Mouse (Mus musculus): ENCODE measurements around the gene Alkbh7. TPM values are rescaled to one million over a fixed set of nuclear protein-coding genes. Genes with fewer than 3 reads are reported as not detected.
A peak's percentile ranks its signal among the peaks of the same experiment; 100 is the strongest.

Alkbh7 gene
- polyA plus RNA-seq, 1 experiment = not detected

DNA sequence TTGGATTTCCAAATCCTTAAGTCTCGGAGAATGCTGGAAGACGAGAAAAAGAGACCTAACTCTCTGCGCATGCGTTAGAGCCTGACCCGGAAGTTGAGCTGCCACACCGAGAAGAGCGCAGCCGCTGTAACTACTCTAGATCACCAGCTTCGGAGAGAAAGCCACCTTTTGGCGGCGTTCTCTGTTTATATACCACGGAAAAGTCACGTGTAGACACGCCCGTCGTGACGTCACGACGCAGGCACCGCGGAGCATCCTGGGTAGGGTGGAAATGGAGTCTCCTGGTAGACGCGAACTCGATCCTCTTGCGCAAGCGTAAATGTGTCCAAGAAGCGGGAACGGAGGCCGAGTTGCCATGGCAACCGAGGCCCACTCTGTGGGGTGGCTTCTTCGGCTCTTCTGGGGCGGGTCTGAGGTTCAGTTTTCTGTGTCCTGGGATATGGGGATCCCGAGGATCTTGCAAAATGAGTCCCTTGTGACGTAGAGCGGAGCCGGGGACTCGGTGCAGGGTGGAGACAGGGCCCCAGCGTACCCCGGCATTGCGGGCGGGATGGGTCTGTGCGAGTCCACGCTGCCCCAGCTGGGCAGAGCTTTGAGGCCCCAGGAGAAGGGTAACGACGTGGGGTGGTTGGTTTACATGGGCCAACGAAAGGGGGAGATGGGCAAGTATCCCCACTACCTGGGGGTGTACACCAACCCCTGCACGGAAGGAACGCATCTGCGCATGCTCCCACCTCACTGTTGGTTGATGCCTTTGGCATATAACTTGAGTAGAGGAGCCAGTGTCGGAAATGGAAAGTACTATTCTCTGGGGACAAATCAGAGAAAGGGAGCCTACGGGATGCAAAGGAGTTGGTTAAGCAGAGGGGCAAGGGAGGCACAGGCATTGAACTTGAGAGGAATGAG is 14.3 kb downstream of the Alkbh7 start, which contains the start of the genes Gtf2f1 and Gm17949:
Gene Gtf2f1, minus strand, starts transcription at position 53 of the 906 bp plus-strand sequence.
Gene Gm17949, plus strand, starts transcription at position 234 of the 906 bp plus-strand sequence.
- peak within 1 kb of the TSS; percentile 83 for H3K4me3 ChIP-seq (ENCODE audit: insufficient read depth, low read depth, low read length)
- peak within 1 kb of the TSS; percentile 98 for H3K27ac ChIP-seq (ENCODE audit: insufficient read depth, low read depth, low read length)
- H3K4me1 ChIP-seq (ENCODE audit: control insufficient read depth, insufficient read depth, low read length) = peaks cover 11% of the 10 kb centered on the region
- TF ChIP-seq POLR2A (IDR thresholded peaks at IDR 0.05; ENCODE audit: insufficient read depth, low read depth, low read length) = peak; percentile 98
- no peak for TF ChIP-seq CTCF (IDR thresholded peaks at IDR 0.05; ENCODE audit: insufficient read depth, low read depth, low read length)
- WGBS = under 1% methylated on average over 51 of the region's 51 CpGs

DNA sequence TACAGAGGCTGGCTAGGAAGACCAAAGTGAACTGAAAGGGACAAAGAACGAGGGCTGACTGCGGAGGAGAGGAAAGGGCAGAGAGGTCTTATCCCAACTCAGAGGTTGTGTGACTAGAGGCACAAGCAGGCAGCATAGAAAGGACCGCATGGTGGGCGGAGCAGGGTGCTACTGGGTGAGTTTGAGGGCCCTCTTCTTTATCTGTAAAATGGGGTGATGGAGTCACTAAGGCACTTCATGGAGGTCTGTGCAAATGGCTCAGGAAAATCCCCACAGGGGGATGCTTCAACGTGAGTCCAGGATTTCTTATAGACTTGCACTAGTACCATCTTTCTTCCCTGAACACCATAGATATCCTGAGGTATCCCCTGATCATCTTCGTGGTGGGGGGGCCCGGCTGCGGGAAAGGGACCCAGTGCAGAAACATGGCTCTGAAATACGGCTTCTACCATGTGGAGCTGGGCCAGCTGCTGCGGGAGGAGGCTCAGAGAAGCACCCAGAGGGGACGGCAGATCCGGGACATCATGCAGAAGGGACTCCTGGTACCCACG is 15.2 kb downstream of the Alkbh7 start:
- TF ChIP-seq CTCF (IDR thresholded peaks at IDR 0.05; ENCODE audit: insufficient read depth, low read depth, low read length) (no peak), POLR2A (IDR thresholded peaks at IDR 0.05; ENCODE audit: insufficient read depth, low read depth, low read length) (no peak)
- Histone ChIP-seq H3K27ac (ENCODE audit: insufficient read depth, low read depth, low read length) (peak overlapping the region; percentile 98), H3K4me1 (ENCODE audit: control insufficient read depth, insufficient read depth, low read length) (peaks cover 11% of the 10 kb centered on the region), H3K4me3 (ENCODE audit: insufficient read depth, low read depth, low read length) (peak overlapping the region; percentile 83)
- 70% methylated on average over 13 of the region's 13 CpGs for WGBS

DNA sequence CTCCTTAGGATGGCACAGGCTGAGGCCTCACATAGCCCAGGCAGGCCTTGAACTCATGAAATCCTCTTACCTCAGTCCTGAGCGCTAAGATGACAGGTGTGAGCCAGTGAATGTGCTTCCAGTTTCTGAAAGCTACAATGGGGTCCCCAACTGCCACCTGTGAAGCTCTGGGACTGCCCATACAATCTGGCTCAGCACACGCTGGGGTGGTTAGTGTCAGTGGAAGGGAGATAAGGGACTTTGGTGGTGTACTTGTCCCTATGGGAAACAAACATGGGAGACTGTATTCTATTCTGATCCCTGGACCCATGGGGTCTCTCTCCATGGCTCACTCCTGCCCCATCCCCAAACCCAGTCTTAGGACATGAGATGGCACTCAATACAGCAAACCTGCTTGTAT is 22.6 kb downstream of the Alkbh7 start:
- TF ChIP-seq CTCF (IDR thresholded peaks at IDR 0.05; ENCODE audit: insufficient read depth, low read depth, low read length) = no peak
- no peak for TF ChIP-seq POLR2A (IDR thresholded peaks at IDR 0.05; ENCODE audit: insufficient read depth, low read depth, low read length)
- 85% methylated on average over 2 of the region's 2 CpGs for WGBS
- H3K27ac ChIP-seq (ENCODE audit: insufficient read depth, low read depth, low read length) = no peak overlapping the region

DNA sequence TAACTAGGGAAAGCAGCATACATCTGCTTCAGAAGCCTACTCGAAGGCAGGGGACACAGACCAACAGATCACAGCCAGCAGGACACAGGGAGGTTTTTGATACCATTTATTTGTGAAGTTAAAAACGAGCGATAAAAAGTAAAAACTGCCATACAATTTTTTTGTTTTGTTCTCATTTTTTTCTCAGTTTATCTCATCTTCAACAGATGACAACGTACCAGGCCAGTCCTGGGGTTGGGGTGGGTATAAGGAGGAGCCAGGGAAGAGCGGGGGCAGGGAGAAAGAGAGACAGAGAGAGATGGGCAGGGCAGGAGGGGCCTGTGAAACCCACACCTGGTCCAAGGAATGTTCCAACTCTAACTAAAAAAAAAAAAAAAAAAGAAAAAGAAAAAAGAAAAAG is 23.8 kb downstream of the Alkbh7 start:
- TF ChIP-seq CTCF (IDR thresholded peaks at IDR 0.05; ENCODE audit: insufficient read depth, low read depth, low read length) (no peak), POLR2A (IDR thresholded peaks at IDR 0.05; ENCODE audit: insufficient read depth, low read depth, low read length) (no peak)
- 91% methylated on average over 5 of the region's 5 CpGs for WGBS

More for the DNA sequence above, 22.6 kb downstream of the Alkbh7 start:
- Histone ChIP-seq H3K4me3 (ENCODE audit: insufficient read depth, low read depth, low read length) (no peak overlapping the region), H3K4me1 (ENCODE audit: control insufficient read depth, insufficient read depth, low read length) (no peaks in the 10 kb centered on the region)

DNA sequence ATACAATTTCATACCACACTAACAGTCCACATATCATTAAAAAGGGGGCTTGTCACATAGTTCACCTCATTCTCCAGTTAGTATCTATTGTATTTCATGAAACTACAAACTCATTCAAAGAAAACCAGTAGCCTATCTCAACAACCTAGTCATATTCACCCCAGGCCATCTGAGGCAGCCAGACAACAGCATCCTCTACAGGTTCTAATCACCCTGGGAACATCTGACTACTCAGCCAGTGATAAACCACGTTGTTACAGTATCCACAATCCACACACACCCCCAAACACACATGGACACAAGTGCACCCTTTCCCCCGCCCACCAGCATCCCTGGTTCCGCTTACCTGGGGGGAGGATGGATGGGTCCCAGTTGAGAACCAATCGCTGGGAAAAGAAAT is 30.3 kb downstream of the Alkbh7 start:
- Histone ChIP-seq H3K4me1 (ENCODE audit: control insufficient read depth, insufficient read depth, low read length) (peaks cover 8% of the 10 kb centered on the region), H3K27ac (ENCODE audit: insufficient read depth, low read depth, low read length) (no peak overlapping the region), H3K4me3 (ENCODE audit: insufficient read depth, low read depth, low read length) (no peak overlapping the region)
- WGBS = 78% methylated on average over 4 of the region's 4 CpGs
- TF ChIP-seq CTCF (IDR thresholded peaks at IDR 0.05; ENCODE audit: insufficient read depth, low read depth, low read length) (no peak), POLR2A (IDR thresholded peaks at IDR 0.05; ENCODE audit: insufficient read depth, low read depth, low read length) (no peak)

More for the DNA sequence above, 23.8 kb downstream of the Alkbh7 start:
- no peak overlapping the region for H3K27ac ChIP-seq (ENCODE audit: insufficient read depth, low read depth, low read length)
- no peak overlapping the region for H3K4me3 ChIP-seq (ENCODE audit: insufficient read depth, low read depth, low read length)
- no peaks in the 10 kb centered on the region; the same call in 1 of the 2 replicates for H3K4me1 ChIP-seq (ENCODE audit: control insufficient read depth, insufficient read depth, low read length)

DNA sequence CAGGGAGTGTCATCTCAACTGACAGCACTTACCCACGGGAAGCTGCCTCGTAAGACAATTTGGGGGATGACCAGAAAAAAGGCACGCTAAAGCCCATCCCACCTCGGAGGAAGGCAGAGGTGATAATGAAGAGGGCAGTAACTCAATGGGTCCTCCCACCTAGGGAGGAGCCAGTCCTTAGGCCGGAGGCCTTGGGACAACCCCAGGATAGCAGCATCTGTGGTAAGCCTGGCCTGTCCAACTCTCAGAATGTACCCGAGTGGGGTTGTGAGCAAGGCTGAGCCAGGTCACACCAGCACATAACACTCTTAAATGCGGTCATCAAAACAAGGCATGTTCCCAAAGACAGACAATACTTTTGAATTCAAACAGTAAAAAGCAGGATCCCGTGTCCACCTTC is 32.6 kb downstream of the Alkbh7 start:
- H3K27ac ChIP-seq (ENCODE audit: insufficient read depth, low read depth, low read length) = no peak overlapping the region
- peak overlapping the region; percentile 25 for H3K4me3 ChIP-seq (ENCODE audit: insufficient read depth, low read depth, low read length)
- H3K4me1 ChIP-seq (ENCODE audit: control insufficient read depth, insufficient read depth, low read length) = peaks cover 10% of the 10 kb centered on the region
- TF ChIP-seq POLR2A (IDR thresholded peaks at IDR 0.05; ENCODE audit: insufficient read depth, low read depth, low read length) = no peak
- WGBS = 26% methylated on average over 8 of the region's 8 CpGs

DNA sequence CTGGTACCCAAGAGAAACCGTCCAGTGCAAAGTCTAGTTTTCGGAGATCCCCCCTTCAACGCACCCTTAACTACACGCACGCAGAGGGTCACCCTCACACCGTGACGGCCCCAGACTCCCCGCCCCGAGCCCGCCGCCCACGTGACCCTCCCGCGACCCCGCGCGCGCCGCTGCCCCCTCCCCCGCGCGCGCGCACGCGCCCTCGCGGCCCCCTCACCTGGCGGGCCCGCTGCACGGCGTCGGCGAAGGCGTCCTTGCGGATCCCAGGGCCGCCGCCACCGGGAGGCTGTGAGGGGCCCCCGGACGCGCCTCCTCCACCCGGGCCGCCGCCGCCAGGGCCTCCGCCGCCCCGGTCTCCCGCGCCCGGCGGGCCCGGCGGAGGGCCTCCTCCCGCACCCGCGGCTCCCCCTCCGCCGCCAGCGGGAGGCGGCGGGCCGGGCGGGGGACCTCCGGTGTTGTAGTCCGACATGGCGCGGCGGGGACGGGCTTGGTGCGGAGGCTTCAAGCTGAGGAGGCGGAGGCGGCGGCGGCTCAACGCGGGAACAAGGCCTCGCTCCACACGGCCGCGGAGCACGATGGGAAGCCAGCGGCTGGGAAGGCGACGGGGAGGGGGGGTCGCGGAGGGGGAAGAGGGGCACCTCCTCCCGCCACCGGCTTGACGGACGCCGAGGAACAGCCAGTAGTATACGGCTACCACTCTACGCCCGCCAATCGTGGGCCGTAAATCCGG is 34.0 kb downstream of the Alkbh7 start, which contains the start of gene Khsrp:
Gene Khsrp, minus strand, starts transcription at position 592 of the 730 bp plus-strand sequence.
- TF ChIP-seq POLR2A (IDR thresholded peaks at IDR 0.05; ENCODE audit: insufficient read depth, low read depth, low read length) = peak; percentile 61
- TF ChIP-seq CTCF (IDR thresholded peaks at IDR 0.05; ENCODE audit: insufficient read depth, low read depth, low read length) = no peak

DNA sequence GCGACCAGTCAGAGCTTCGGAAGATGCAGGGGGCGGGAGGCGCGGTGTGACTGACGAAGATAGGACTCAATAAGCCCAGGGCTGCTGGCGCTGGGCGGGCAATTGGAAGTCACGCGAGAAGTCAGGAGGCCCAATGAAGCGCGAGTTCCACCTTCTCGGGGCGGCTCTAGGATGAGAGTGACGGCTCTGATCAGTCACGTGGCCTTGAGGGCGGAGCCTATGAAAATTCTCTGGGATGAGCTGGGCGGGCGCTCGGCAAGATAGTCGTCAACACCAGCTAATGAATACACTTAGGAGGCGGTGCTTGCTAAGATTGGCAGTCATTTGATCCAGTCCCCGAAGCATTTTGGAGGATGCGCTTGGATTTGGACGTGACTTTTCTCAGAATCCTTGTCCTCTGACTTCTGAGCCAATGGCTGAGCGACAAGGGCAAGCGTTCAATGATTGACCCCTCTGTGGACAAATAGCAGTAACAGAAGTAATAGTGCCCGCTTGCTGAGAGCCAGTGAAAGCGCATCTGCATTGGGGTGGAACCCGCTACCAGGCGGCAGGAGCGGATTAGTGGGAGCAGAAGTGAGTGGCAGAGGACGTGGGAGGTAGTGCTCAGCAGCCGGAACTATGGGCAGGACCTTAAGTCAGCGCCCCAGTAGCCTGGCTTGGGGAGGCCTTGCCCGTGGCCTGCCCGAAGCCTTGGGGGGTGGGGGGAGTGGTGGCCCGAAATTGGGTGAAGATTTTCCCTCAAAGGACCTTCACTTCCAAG is 34.7 kb downstream of the Alkbh7 start:
- H3K4me3 ChIP-seq (ENCODE audit: insufficient read depth, low read depth, low read length) = peak overlapping the region; percentile 57
- TF ChIP-seq CTCF (IDR thresholded peaks at IDR 0.05; ENCODE audit: insufficient read depth, low read depth, low read length) (no peak), POLR2A (IDR thresholded peaks at IDR 0.05; ENCODE audit: insufficient read depth, low read depth, low read length) (peak; percentile 62)
- H3K4me1 ChIP-seq (ENCODE audit: control insufficient read depth, insufficient read depth, low read length) = peaks cover 10% of the 10 kb centered on the region
- peak overlapping the region; percentile 93 for H3K27ac ChIP-seq (ENCODE audit: insufficient read depth, low read depth, low read length)
- under 1% methylated on average over 38 of the region's 38 CpGs for WGBS

More for the DNA sequence above, 34.0 kb downstream of the Alkbh7 start, which contains the start of gene Khsrp:
- WGBS = 1% methylated on average over 99 of the region's 99 CpGs
- H3K4me1 ChIP-seq (ENCODE audit: control insufficient read depth, insufficient read depth, low read length) = peaks cover 10% of the 10 kb centered on the region
- peak within 1 kb of the TSS; percentile 91 for H3K4me3 ChIP-seq (ENCODE audit: insufficient read depth, low read depth, low read length)
- peak within 1 kb of the TSS; percentile 93 for H3K27ac ChIP-seq (ENCODE audit: insufficient read depth, low read depth, low read length)

Data from olfactory bulb, adult 2 months (tissue).